Mouse (Mus musculus): ENCODE measurements around the gene Cacnb1.

DNA sequence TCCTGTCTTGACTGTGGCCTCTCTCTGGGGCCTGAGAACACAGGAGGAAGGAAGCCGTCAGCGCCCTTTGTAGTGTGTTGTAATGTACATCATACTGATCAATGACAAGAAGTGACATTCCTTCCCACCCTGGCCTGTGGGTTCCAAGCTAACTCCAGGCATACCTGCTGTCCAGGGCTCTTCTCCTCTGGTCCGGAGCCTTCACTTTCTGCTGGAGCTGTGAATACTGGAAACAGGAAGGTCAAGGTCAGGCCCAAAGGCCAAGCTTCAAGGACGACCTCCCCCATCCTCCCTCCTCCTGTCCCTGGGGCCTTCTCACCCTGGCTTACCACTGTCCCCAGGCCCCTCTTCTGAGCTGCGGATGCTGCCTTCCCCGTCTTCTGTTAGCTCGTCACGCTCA, 18.1 kb upstream of the Cacnb1 start:
- TF ChIP-seq EP300 (IDR thresholded peaks at IDR 0.05; ENCODE audit: low read depth) (no peak), CTCF (IDR thresholded peaks at IDR 0.05; ENCODE audit: low read depth) (no peak)

All from liver, embryonic 14.5 days (tissue).